Mouse (Mus musculus): ENCODE results near the gene Slc25a21. TPM values are rescaled to one million over a fixed set of nuclear protein-coding genes. Genes with fewer than 3 reads are reported as not detected.

The Slc25a21 gene
- polyA plus RNA-seq, 1 experiment from 2014 or later, result 3.9 TPM

- Histone ChIP-seq H3K27ac (no peak overlapping the region), H3K9me3 (no peaks in the 10 kb centered on the region), H3K4me1 (peaks cover 8% of the 10 kb centered on the region; the same call in 1 of the 2 replicates), H3K27me3 (ENCODE audit: poor library complexity, severe bottlenecking) (no peaks in the 10 kb centered on the region), H3K36me3 (replicated peaks) (no peaks in the 10 kb centered on the region), H3K4me3 (no peak overlapping the region)
- 62% methylated on average over 3 of the region's 3 CpGs for WGBS
- DNase-seq (ENCODE audit: extremely low spot score, low spot score), result no peak
Measured at GRCm38 (mm10) chr12:57162840-57163239, 34.4 kb downstream of the Slc25a21 start.

- DNase-seq (ENCODE audit: extremely low spot score, low spot score), result no peak
- WGBS, result 93% methylated on average over 6 of the region's 6 CpGs
- Histone ChIP-seq H3K36me3 (replicated peaks) (no peaks in the 10 kb centered on the region), H3K27ac (no peak overlapping the region), H3K27me3 (ENCODE audit: poor library complexity, severe bottlenecking) (no peaks in the 10 kb centered on the region), H3K9me3 (no peaks in the 10 kb centered on the region), H3K4me1 (peaks cover 8% of the 10 kb centered on the region; the same call in 1 of the 2 replicates), H3K4me3 (no peak overlapping the region)
Measured at GRCm38 (mm10) chr12:57159904-57160303, 37.4 kb downstream of the Slc25a21 start.

DNA sequence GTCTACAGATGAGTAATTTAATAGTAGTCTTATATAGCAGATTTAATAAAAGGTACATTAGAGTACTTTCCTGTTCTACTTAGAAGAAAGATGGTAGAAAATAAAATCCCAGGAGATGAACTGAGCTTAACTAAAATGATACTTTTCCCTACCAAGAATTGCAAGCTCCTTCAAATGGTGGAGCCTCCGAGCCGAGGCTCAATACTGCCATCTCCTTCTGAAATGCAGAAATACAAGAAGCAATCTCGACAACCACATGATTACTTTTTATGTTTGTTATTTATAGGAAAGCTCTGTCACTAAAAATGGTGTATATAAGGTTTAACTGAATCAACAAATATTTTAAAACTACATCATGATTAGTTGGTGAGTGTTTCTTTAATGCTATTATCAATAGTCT is 39.0 kb downstream of the Slc25a21 start:
- DNase-seq (ENCODE audit: extremely low spot score, low spot score), result no peak
- H3K9me3 ChIP-seq, result 0 out of 2 replicates have a peak, but pooled peaks cover 4% of the 10 kb centered on the region
- H3K4me1 ChIP-seq, result peaks cover 8% of the 10 kb centered on the region; the same call in 1 of the 2 replicates
- WGBS, result 75% methylated on average over 3 of the region's 3 CpGs
- no peak overlapping the region for H3K4me3 ChIP-seq
- no peaks in the 10 kb centered on the region for H3K27me3 ChIP-seq (ENCODE audit: poor library complexity, severe bottlenecking)
- no peak overlapping the region for H3K27ac ChIP-seq
- no peaks in the 10 kb centered on the region for H3K36me3 ChIP-seq (replicated peaks)

GRCm38 (mm10) chr12:57138937-57139336 is 58.3 kb downstream of the Slc25a21 start:
- 74% methylated on average over 1 of the region's 1 CpGs for WGBS
- Histone ChIP-seq H3K4me3 (no peak overlapping the region), H3K27me3 (ENCODE audit: poor library complexity, severe bottlenecking) (no peaks in the 10 kb centered on the region), H3K9me3 (no peaks in the 10 kb centered on the region), H3K27ac (no peak overlapping the region), H3K4me1 (peaks cover 9% of the 10 kb centered on the region), H3K36me3 (replicated peaks) (no peaks in the 10 kb centered on the region)
- DNase-seq (ENCODE audit: extremely low spot score, low spot score), result no peak

- Histone ChIP-seq H3K9me3 (no peaks in the 10 kb centered on the region), H3K4me3 (no peak overlapping the region), H3K27me3 (ENCODE audit: poor library complexity, severe bottlenecking) (no peaks in the 10 kb centered on the region), H3K27ac (no peak overlapping the region), H3K4me1 (peaks cover 9% of the 10 kb centered on the region), H3K36me3 (replicated peaks) (no peaks in the 10 kb centered on the region)
- 79% methylated on average over 2 of the region's 2 CpGs for WGBS
- DNase-seq (ENCODE audit: extremely low spot score, low spot score), result no peak
Measured at GRCm38 (mm10) chr12:57137809-57138208, 59.5 kb downstream of the Slc25a21 start.

DNA sequence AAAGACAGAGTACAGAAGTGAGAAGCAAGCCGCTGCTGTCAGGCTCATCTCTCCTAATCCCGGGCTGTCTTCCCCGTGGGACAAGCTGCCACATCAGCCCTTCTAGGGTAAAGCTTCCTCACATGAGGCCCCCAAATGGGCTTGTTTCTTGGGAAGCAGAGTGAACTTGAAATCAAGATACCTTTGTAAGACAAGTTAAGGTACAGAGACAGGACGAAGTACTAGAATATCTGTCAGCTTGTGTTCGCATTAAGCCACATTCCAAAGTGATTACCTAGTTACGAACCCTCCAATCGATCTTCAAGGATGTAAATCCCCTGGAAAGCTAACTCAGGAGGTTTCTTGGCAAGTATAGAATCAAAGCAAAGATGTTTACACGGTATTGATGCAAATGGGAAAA is 78.7 kb downstream of the Slc25a21 start:
- 39% methylated on average over 8 of the region's 8 CpGs for WGBS
- H3K36me3 ChIP-seq (replicated peaks), result no peaks in the 10 kb centered on the region
- peaks cover 19% of the 10 kb centered on the region for H3K4me1 ChIP-seq
- no peak overlapping the region for H3K27ac ChIP-seq
- no peaks in the 10 kb centered on the region for H3K27me3 ChIP-seq (ENCODE audit: poor library complexity, severe bottlenecking)
- DNase-seq (ENCODE audit: extremely low spot score, low spot score), result no peak
- no peak overlapping the region for H3K4me3 ChIP-seq
- no peaks in the 10 kb centered on the region for H3K9me3 ChIP-seq

DNA sequence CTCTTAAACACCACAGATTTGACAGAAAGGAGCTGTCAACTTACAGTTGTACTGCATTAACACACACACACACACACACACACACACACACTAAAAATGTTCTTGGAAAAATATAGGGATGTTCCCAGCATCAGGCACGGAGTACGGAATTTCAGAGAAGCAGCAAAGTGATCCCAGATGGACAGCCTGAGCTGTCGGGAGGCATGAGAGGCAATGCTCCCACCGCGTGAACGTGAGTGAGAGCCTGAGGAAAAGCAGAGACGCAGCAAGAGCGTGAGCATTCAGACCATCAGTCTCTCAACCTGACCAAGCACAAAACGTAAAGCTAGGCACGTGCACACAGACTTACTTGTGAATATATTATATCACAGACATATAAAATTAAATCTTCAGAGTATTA is 81.8 kb downstream of the Slc25a21 start:
- peaks cover 15% of the 10 kb centered on the region for H3K4me1 ChIP-seq
- no peak for DNase-seq (ENCODE audit: extremely low spot score, low spot score)
- H3K27ac ChIP-seq, result no peak overlapping the region
- H3K36me3 ChIP-seq (replicated peaks), result no peaks in the 10 kb centered on the region
- WGBS, result 82% methylated on average over 10 of the region's 10 CpGs
- no peak overlapping the region for H3K4me3 ChIP-seq
- H3K27me3 ChIP-seq (ENCODE audit: poor library complexity, severe bottlenecking), result no peaks in the 10 kb centered on the region
- H3K9me3 ChIP-seq, result no peaks in the 10 kb centered on the region

DNA sequence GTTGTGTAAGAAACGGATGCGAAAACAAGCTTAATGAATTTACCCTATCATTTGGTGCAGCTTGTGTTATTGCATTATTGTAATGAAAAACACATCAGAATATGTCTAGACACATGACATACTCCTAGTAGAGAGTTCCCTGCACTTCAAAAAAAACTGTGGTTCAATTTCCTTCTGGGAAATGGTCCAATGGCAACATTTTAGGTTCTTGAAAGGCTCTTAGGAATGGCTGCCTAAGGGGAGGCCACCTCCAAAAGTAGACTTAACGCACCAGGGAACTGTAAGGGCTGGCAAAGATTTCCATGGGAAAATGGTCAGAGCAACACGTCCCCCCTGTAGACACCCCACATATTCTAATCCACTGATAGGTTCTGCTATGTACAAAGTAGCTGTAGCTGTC is 87.9 kb downstream of the Slc25a21 start:
- no peak for DNase-seq (ENCODE audit: extremely low spot score, low spot score)
- Histone ChIP-seq H3K4me1 (no peaks in the 10 kb centered on the region), H3K27ac (no peak overlapping the region), H3K36me3 (replicated peaks) (no peaks in the 10 kb centered on the region), H3K9me3 (no peaks in the 10 kb centered on the region), H3K27me3 (ENCODE audit: poor library complexity, severe bottlenecking) (no peaks in the 10 kb centered on the region), H3K4me3 (no peak overlapping the region)
- 95% methylated on average over 4 of the region's 4 CpGs for WGBS

- no peaks in the 10 kb centered on the region for H3K27me3 ChIP-seq (ENCODE audit: poor library complexity, severe bottlenecking)
- H3K4me1 ChIP-seq, result no peaks in the 10 kb centered on the region
- no peak for DNase-seq (ENCODE audit: extremely low spot score, low spot score)
- H3K4me3 ChIP-seq, result no peak overlapping the region
- no peaks in the 10 kb centered on the region for H3K9me3 ChIP-seq
- WGBS, result 85% methylated on average over 1 of the region's 1 CpGs
- no peaks in the 10 kb centered on the region for H3K36me3 ChIP-seq (replicated peaks)
- no peak overlapping the region for H3K27ac ChIP-seq
Measured at GRCm38 (mm10) chr12:57102322-57102721, 95.0 kb downstream of the Slc25a21 start.

- Histone ChIP-seq H3K9me3 (no peaks in the 10 kb centered on the region), H3K27me3 (ENCODE audit: poor library complexity, severe bottlenecking) (no peaks in the 10 kb centered on the region), H3K4me1 (no peaks in the 10 kb centered on the region), H3K27ac (no peak overlapping the region), H3K36me3 (replicated peaks) (no peaks in the 10 kb centered on the region), H3K4me3 (no peak overlapping the region)
- no peak for DNase-seq (ENCODE audit: extremely low spot score, low spot score)
- 84% methylated on average over 4 of the region's 4 CpGs for WGBS
Measured at GRCm38 (mm10) chr12:57100549-57100948, 96.7 kb downstream of the Slc25a21 start.

GRCm38 (mm10) chr12:57099066-57099465 is 98.2 kb downstream of the Slc25a21 start:
- Histone ChIP-seq H3K4me1 (no peaks in the 10 kb centered on the region), H3K9me3 (no peaks in the 10 kb centered on the region), H3K27ac (no peak overlapping the region), H3K27me3 (ENCODE audit: poor library complexity, severe bottlenecking) (no peaks in the 10 kb centered on the region), H3K36me3 (replicated peaks) (no peaks in the 10 kb centered on the region), H3K4me3 (no peak overlapping the region)
- WGBS, result 77% methylated on average over 3 of the region's 3 CpGs
- no peak for DNase-seq (ENCODE audit: extremely low spot score, low spot score)

GRCm38 (mm10) chr12:57098371-57098770 is 98.9 kb downstream of the Slc25a21 start:
- Histone ChIP-seq H3K4me3 (no peak overlapping the region), H3K4me1 (no peaks in the 10 kb centered on the region), H3K27me3 (ENCODE audit: poor library complexity, severe bottlenecking) (no peaks in the 10 kb centered on the region), H3K27ac (no peak overlapping the region), H3K36me3 (replicated peaks) (no peaks in the 10 kb centered on the region), H3K9me3 (no peaks in the 10 kb centered on the region)
- DNase-seq (ENCODE audit: extremely low spot score, low spot score), result no peak
- WGBS, result 96% methylated on average over 5 of the region's 5 CpGs

- no peak for DNase-seq (ENCODE audit: extremely low spot score, low spot score)
- H3K36me3 ChIP-seq (replicated peaks), result no peaks in the 10 kb centered on the region
Measured at GRCm38 (mm10) chr12:57093107-57093506, 104.2 kb downstream of the Slc25a21 start.

DNA sequence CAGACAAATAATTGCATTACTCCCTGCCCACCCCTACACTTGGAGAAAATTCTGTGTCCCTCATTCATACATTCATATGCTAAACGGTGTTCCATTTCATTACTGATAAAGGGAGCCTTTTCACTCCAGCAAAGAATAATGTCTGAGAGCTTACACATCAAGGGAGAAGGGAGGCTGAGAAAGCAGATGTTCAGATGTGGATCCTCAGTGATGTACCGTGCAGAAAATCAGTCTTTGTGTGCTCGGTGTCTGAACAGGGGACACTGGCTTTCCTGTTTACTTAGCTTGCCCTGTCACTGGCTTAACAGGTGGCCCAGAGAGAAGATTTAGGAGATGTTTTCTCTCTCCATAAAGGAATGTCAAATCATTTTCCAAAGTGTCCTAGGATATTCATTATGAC is 112.8 kb downstream of the Slc25a21 start:
- H3K27me3 ChIP-seq (ENCODE audit: poor library complexity, severe bottlenecking), result no peaks in the 10 kb centered on the region

More at GRCm38 (mm10) chr12:57093107-57093506, 104.2 kb downstream of the Slc25a21 start:
- Histone ChIP-seq H3K27me3 (ENCODE audit: poor library complexity, severe bottlenecking) (no peaks in the 10 kb centered on the region), H3K4me3 (no peak overlapping the region), H3K27ac (no peak overlapping the region), H3K9me3 (no peaks in the 10 kb centered on the region), H3K4me1 (no peaks in the 10 kb centered on the region)
- 53% methylated on average over 5 of the region's 5 CpGs for WGBS

More for the DNA sequence above, 112.8 kb downstream of the Slc25a21 start:
- Histone ChIP-seq H3K9me3 (no peaks in the 10 kb centered on the region), H3K4me1 (peaks cover 14% of the 10 kb centered on the region), H3K4me3 (no peak overlapping the region), H3K27ac (no peak overlapping the region), H3K36me3 (replicated peaks) (no peaks in the 10 kb centered on the region)
- DNase-seq (ENCODE audit: extremely low spot score, low spot score), result no peak
- 49% methylated on average over 3 of the region's 3 CpGs for WGBS

All from forebrain, embryonic 10.5 days (tissue).